Mouse (Mus musculus): ENCODE measurements around the gene Acot3. TPM values are rescaled to one million over a fixed set of nuclear protein-coding genes. Genes with fewer than 3 reads are reported as not detected.
A peak's percentile ranks its signal among the peaks of the same experiment; 100 is the strongest.
"Not testable (repeated sequence)": the region's sequence is repeated elsewhere in the genome, so short reads cannot be mapped to it uniquely, and the experiment has no call there.

Acot3 gene
- polyA plus RNA-seq, 1 experiment from 2014 or later = 0.70 TPM

GRCm38 (mm10) chr12:84023052-84023745, 28.7 kb upstream of the Acot3 start:
- 87% methylated on average over 9 of the region's 9 CpGs for WGBS
- Histone ChIP-seq H3K9me3 (no peaks in the 10 kb centered on the region), H3K36me3 (no peaks in the 10 kb centered on the region; the same call in 1 of the 2 replicates), H3K4me1 (no peaks in the 10 kb centered on the region), H3K4me3 (no peak overlapping the region), H3K9ac (no peak overlapping the region), H3K27ac (no peak overlapping the region), H3K4me2 (replicated peaks) (no peak overlapping the region), H3K27me3 (replicated peaks) (no peaks in the 10 kb centered on the region)
- no peak for ATAC-seq (ENCODE audit: low FRiP score, low read depth)

- no peak overlapping the region for H3K4me3 ChIP-seq
- no peaks in the 10 kb centered on the region for H3K36me3 ChIP-seq
- ATAC-seq (ENCODE audit: low FRiP score, low read depth) = no peak
- no peaks in the 10 kb centered on the region for H3K9me3 ChIP-seq
- no peak overlapping the region for H3K9ac ChIP-seq
- 90% methylated on average over 7 of the region's 7 CpGs for WGBS
- H3K4me1 ChIP-seq = no peaks in the 10 kb centered on the region
- H3K4me2 ChIP-seq (replicated peaks) = no peak overlapping the region
- H3K27me3 ChIP-seq (replicated peaks) = no peaks in the 10 kb centered on the region
- no peak overlapping the region for H3K27ac ChIP-seq
Observed at GRCm38 (mm10) chr12:84025888-84026287, 26.1 kb upstream of the Acot3 start.

GRCm38 (mm10) chr12:84028328-84028727, 23.6 kb upstream of the Acot3 start:
- not testable (repeated sequence) for H3K9ac ChIP-seq; ATAC-seq (ENCODE audit: low FRiP score, low read depth); H3K4me3 ChIP-seq; H3K4me2 ChIP-seq (replicated peaks); H3K27ac ChIP-seq; H3K27me3 ChIP-seq (replicated peaks); H3K4me1 ChIP-seq; H3K9me3 ChIP-seq; H3K36me3 ChIP-seq
- WGBS = 42% methylated on average over 3 of the region's 3 CpGs

GRCm38 (mm10) chr12:84029043-84029442, 22.9 kb upstream of the Acot3 start:
- not testable (repeated sequence) for H3K9ac ChIP-seq; H3K9me3 ChIP-seq; H3K4me1 ChIP-seq; H3K36me3 ChIP-seq; H3K4me3 ChIP-seq; H3K27ac ChIP-seq; H3K4me2 ChIP-seq (replicated peaks); ATAC-seq (ENCODE audit: low FRiP score, low read depth); H3K27me3 ChIP-seq (replicated peaks)
- WGBS = 91% methylated on average over 1 of the region's 1 CpGs

- no peak overlapping the region for H3K4me2 ChIP-seq (replicated peaks)
- WGBS = 81% methylated on average over 4 of the region's 4 CpGs
Observed at GRCm38 (mm10) chr12:84030659-84031332, 21.1 kb upstream of the Acot3 start.

GRCm38 (mm10) chr12:84032854-84033253, 19.1 kb upstream of the Acot3 start:
- Histone ChIP-seq H3K27me3 (replicated peaks) (0 out of 2 replicates have a peak, but pooled peaks cover 2% of the 10 kb centered on the region), H3K36me3 (no peaks in the 10 kb centered on the region), H3K27ac (no peak overlapping the region), H3K4me3 (no peak overlapping the region), H3K9ac (no peak overlapping the region), H3K4me1 (no peaks in the 10 kb centered on the region), H3K9me3 (no peaks in the 10 kb centered on the region), H3K4me2 (replicated peaks) (no peak overlapping the region)
- WGBS = 82% methylated on average over 4 of the region's 4 CpGs
- no peak for ATAC-seq (ENCODE audit: low FRiP score, low read depth)

More at GRCm38 (mm10) chr12:84030659-84031332, 21.1 kb upstream of the Acot3 start:
- 0 out of 2 replicates have a peak, but pooled peaks have one; percentile 50 for ATAC-seq (ENCODE audit: low FRiP score, low read depth)
- Histone ChIP-seq H3K4me3 (no peak overlapping the region), H3K36me3 (no peaks in the 10 kb centered on the region), H3K27me3 (replicated peaks) (no peaks in the 10 kb centered on the region), H3K9ac (no peak overlapping the region), H3K4me1 (no peaks in the 10 kb centered on the region), H3K9me3 (no peaks in the 10 kb centered on the region), H3K27ac (no peak overlapping the region)

- H3K27me3 ChIP-seq (replicated peaks); H3K4me3 ChIP-seq; H3K4me2 ChIP-seq (replicated peaks); H3K36me3 ChIP-seq; ATAC-seq (ENCODE audit: low FRiP score, low read depth); H3K9ac ChIP-seq; H3K27ac ChIP-seq; H3K9me3 ChIP-seq; H3K4me1 ChIP-seq: not testable (repeated sequence)
- WGBS = 73% methylated on average over 2 of the region's 2 CpGs
Observed at GRCm38 (mm10) chr12:84033302-84033701, 18.6 kb upstream of the Acot3 start.

- Histone ChIP-seq H3K4me2 (replicated peaks) (no peak overlapping the region), H3K27me3 (replicated peaks) (0 out of 2 replicates have a peak, but pooled peaks cover 2% of the 10 kb centered on the region), H3K9me3 (no peaks in the 10 kb centered on the region), H3K36me3 (no peaks in the 10 kb centered on the region), H3K4me1 (no peaks in the 10 kb centered on the region), H3K9ac (no peak overlapping the region), H3K27ac (no peak overlapping the region), H3K4me3 (no peak overlapping the region)
- WGBS = 65% methylated on average over 4 of the region's 4 CpGs
- no peak for ATAC-seq (ENCODE audit: low FRiP score, low read depth)
Observed at GRCm38 (mm10) chr12:84034108-84034507, 17.8 kb upstream of the Acot3 start.

- Histone ChIP-seq H3K9ac (peak within 1 kb of the TSS; percentile 51), H3K4me3 (peak within 1 kb of the TSS; percentile 41), H3K4me2 (replicated peaks) (peak within 1 kb of the TSS; percentile 65)
- H3K9me3 ChIP-seq; H3K4me1 ChIP-seq; H3K36me3 ChIP-seq; H3K27me3 ChIP-seq (replicated peaks); H3K27ac ChIP-seq: not testable (repeated sequence)
- 0 out of 2 replicates have a peak, but pooled peaks have one; percentile 48 for ATAC-seq (ENCODE audit: low FRiP score, low read depth)
- WGBS = 9% methylated on average over 32 of the region's 32 CpGs
Observed at GRCm38 (mm10) chr12:84038241-84038640, 13.7 kb upstream of the Acot3 start, which contains the start of gene Acot4. Acot4 (plus strand) TSS chr12:84038379.

GRCm38 (mm10) chr12:84038691-84039111, 13.2 kb upstream of the Acot3 start, which contains the start of gene Gm49366:
Gm49366 (plus strand) TSS chr12:84038935.
- WGBS = 3% methylated on average over 39 of the region's 39 CpGs
- not testable (repeated sequence) for ATAC-seq (ENCODE audit: low FRiP score, low read depth)

GRCm38 (mm10) chr12:84042248-84042647, 9.7 kb upstream of the Acot3 start:
- H3K36me3 ChIP-seq = no peaks in the 10 kb centered on the region
- H3K9ac ChIP-seq = no peak overlapping the region
- H3K27me3 ChIP-seq (replicated peaks) = 0 out of 2 replicates have a peak, but pooled peaks cover 2% of the 10 kb centered on the region
- H3K27ac ChIP-seq = no peak overlapping the region
- no peaks in the 10 kb centered on the region for H3K9me3 ChIP-seq
- no peak for ATAC-seq (ENCODE audit: low FRiP score, low read depth)
- H3K4me3 ChIP-seq = no peak overlapping the region
- 87% methylated on average over 5 of the region's 5 CpGs for WGBS
- no peaks in the 10 kb centered on the region for H3K4me1 ChIP-seq
- no peak overlapping the region for H3K4me2 ChIP-seq (replicated peaks)

More at GRCm38 (mm10) chr12:84038691-84039111, 13.2 kb upstream of the Acot3 start, which contains the start of gene Gm49366:
- not testable (repeated sequence) for H3K27me3 ChIP-seq (replicated peaks); H3K9me3 ChIP-seq; H3K36me3 ChIP-seq; H3K4me1 ChIP-seq; H3K27ac ChIP-seq
- Histone ChIP-seq H3K4me3 (peak within 1 kb of the TSS; percentile 41), H3K4me2 (replicated peaks) (peak within 1 kb of the TSS; percentile 65), H3K9ac (peak within 1 kb of the TSS; percentile 51)

GRCm38 (mm10) chr12:84044045-84044444, 7.9 kb upstream of the Acot3 start:
- H3K4me2 ChIP-seq (replicated peaks) = no peak overlapping the region
- H3K27ac ChIP-seq = no peak overlapping the region
- WGBS = 80% methylated on average over 2 of the region's 2 CpGs
- no peak overlapping the region for H3K9ac ChIP-seq
- no peaks in the 10 kb centered on the region for H3K36me3 ChIP-seq
- no peak overlapping the region for H3K4me3 ChIP-seq
- no peaks in the 10 kb centered on the region for H3K4me1 ChIP-seq
- H3K27me3 ChIP-seq (replicated peaks) = no peaks in the 10 kb centered on the region
- H3K9me3 ChIP-seq = 0 out of 2 replicates have a peak, but pooled peaks cover 10% of the 10 kb centered on the region
- no peak for ATAC-seq (ENCODE audit: low FRiP score, low read depth)
